Mouse (Mus musculus) midbrain, embryonic 10.5 days (tissue): ENCODE measurements around the gene Ddah1. TPM values are rescaled to one million over a fixed set of nuclear protein-coding genes. Genes with fewer than 3 reads are reported as not detected.

Experiments used
- DNase-seq: peaks from one replicate; pipeline ENCODE4 v3.0.0-alpha.2; 2017; ENCODE audit warnings: low spot score
- H3K27ac ChIP-seq: fragments of 300-500 bp; sonication (generic); replicated peaks from 2 replicates; pipeline ENCODE4 v1.5.1; 2016; ENCODE audit warnings: mild to moderate bottlenecking
- H3K27me3 ChIP-seq: fragments of 300-500 bp; sonication (generic); 2 replicates; pipeline ENCODE4 v1.6.1; 2016; ENCODE audit warnings: low read depth, mild to moderate bottlenecking; ENCODE audit not compliant: poor library complexity, severe bottlenecking
- H3K36me3 ChIP-seq: fragments of 300-500 bp; sonication (generic); 2 replicates; pipeline ENCODE4 v1.6.1; 2016; ENCODE audit warnings: mild to moderate bottlenecking, moderate library complexity
- H3K4me1 ChIP-seq: fragments of 300-500 bp; sonication (generic); 2 replicates; pipeline ENCODE4 v1.6.1; 2016
- H3K4me3 ChIP-seq: fragments of 300-500 bp; sonication (generic); 2 replicates; pipeline ENCODE4 v1.5.1; 2016; ENCODE audit warnings: mild to moderate bottlenecking, moderate library complexity
- H3K9me3 ChIP-seq: fragments of 300-500 bp; sonication (generic); replicated peaks from 2 replicates; pipeline ENCODE4 v1.6.1; 2016; ENCODE audit warnings: mild to moderate bottlenecking
- WGBS: fragments of 180-500 bp; shearing (Covaris S2); methylation state at CpG from one replicate; pipeline ENCODE4 v1.1.7; 2016; 5-methylcytosine and 5-hydroxymethylcytosine counted together
- polyA plus RNA-seq: library from polyadenylated mRNA; unstranded; fragments of >200 nt; fragmentation: Nextera tagmentation; extraction: Ambion mirVana; gene quantifications from 2 replicates; pipeline ENCODE4 v1.2.1, GENCODE M21; 2016

Gene Ddah1
- polyA plus RNA-seq, 1 experiment from 2014 or later: 24.0 TPM

- Histone ChIP-seq H3K9me3 (no peaks in the 10 kb centered on the region), H3K27me3 (peaks cover 72% of the 10 kb centered on the region), H3K4me3 (no peak overlapping the region; the same call in 1 of the 2 replicates), H3K27ac (peak overlapping the region; percentile 7; the same call in 1 of the 2 replicates), H3K4me1 (peaks cover 41% of the 10 kb centered on the region), H3K36me3 (no peaks in the 10 kb centered on the region)
- 65% methylated on average over 18 of the region's 18 CpGs for WGBS
- DNase-seq: no peak
These were observed 68.9 kb downstream of the Ddah1 start for GRCm38 (mm10) chr3:145827191-145828045.

GRCm38 (mm10) chr3:145828906-145829305 lies 70.4 kb downstream of the Ddah1 start:
- DNase-seq: no peak
- 77% methylated on average over 5 of the region's 5 CpGs for WGBS
- Histone ChIP-seq H3K36me3 (no peaks in the 10 kb centered on the region), H3K27me3 (peaks cover 57% of the 10 kb centered on the region), H3K4me3 (no peak overlapping the region), H3K4me1 (peaks cover 40% of the 10 kb centered on the region), H3K9me3 (no peaks in the 10 kb centered on the region), H3K27ac (no peak overlapping the region)

- Histone ChIP-seq H3K9me3 (no peaks in the 10 kb centered on the region), H3K4me3 (no peak overlapping the region), H3K36me3 (no peaks in the 10 kb centered on the region), H3K27ac (no peak overlapping the region), H3K4me1 (no peaks in the 10 kb centered on the region), H3K27me3 (peaks cover 24% of the 10 kb centered on the region; the same call in 1 of the 2 replicates)
- WGBS: 85% methylated on average over 8 of the region's 8 CpGs
- no peak for DNase-seq
These were observed 75.6 kb downstream of the Ddah1 start for GRCm38 (mm10) chr3:145833948-145834538.

- H3K4me1 ChIP-seq: no peaks in the 10 kb centered on the region
- H3K36me3 ChIP-seq: no peaks in the 10 kb centered on the region
- H3K9me3 ChIP-seq: no peaks in the 10 kb centered on the region
- no peak overlapping the region for H3K4me3 ChIP-seq
- DNase-seq: no peak
- no peaks in the 10 kb centered on the region for H3K27me3 ChIP-seq
- no peak overlapping the region for H3K27ac ChIP-seq
These were observed 79.8 kb downstream of the Ddah1 start for GRCm38 (mm10) chr3:145838281-145838680.

GRCm38 (mm10) chr3:145841961-145842710 lies 83.7 kb downstream of the Ddah1 start:
- 93% methylated on average over 12 of the region's 12 CpGs for WGBS
- Histone ChIP-seq H3K27me3 (no peaks in the 10 kb centered on the region), H3K4me1 (no peaks in the 10 kb centered on the region), H3K4me3 (no peak overlapping the region), H3K27ac (no peak overlapping the region), H3K9me3 (no peaks in the 10 kb centered on the region), H3K36me3 (no peaks in the 10 kb centered on the region)
- no peak for DNase-seq

GRCm38 (mm10) chr3:145843836-145844235 lies 85.4 kb downstream of the Ddah1 start:
- H3K36me3 ChIP-seq: no peaks in the 10 kb centered on the region
- H3K4me3 ChIP-seq: no peak overlapping the region
- DNase-seq: no peak
- no peaks in the 10 kb centered on the region for H3K9me3 ChIP-seq
- H3K4me1 ChIP-seq: no peaks in the 10 kb centered on the region
- no peaks in the 10 kb centered on the region for H3K27me3 ChIP-seq
- WGBS: 93% methylated on average over 3 of the region's 3 CpGs
- no peak overlapping the region for H3K27ac ChIP-seq

- 93% methylated on average over 3 of the region's 3 CpGs for WGBS
- H3K36me3 ChIP-seq: no peaks in the 10 kb centered on the region
- no peaks in the 10 kb centered on the region for H3K9me3 ChIP-seq
- H3K4me1 ChIP-seq: no peaks in the 10 kb centered on the region
- H3K27ac ChIP-seq: no peak overlapping the region
- no peak overlapping the region for H3K4me3 ChIP-seq
- DNase-seq: no peak
- no peaks in the 10 kb centered on the region for H3K27me3 ChIP-seq
These were observed 86.4 kb downstream of the Ddah1 start for GRCm38 (mm10) chr3:145844891-145845290.

- Histone ChIP-seq H3K9me3 (no peaks in the 10 kb centered on the region), H3K4me1 (no peaks in the 10 kb centered on the region), H3K36me3 (no peaks in the 10 kb centered on the region), H3K4me3 (no peak overlapping the region), H3K27me3 (no peaks in the 10 kb centered on the region), H3K27ac (no peak overlapping the region)
- WGBS: 98% methylated on average over 2 of the region's 2 CpGs
- DNase-seq: no peak
These were observed 87.8 kb downstream of the Ddah1 start for GRCm38 (mm10) chr3:145846255-145846654.

GRCm38 (mm10) chr3:145852041-145852440 lies 93.6 kb downstream of the Ddah1 start:
- H3K36me3 ChIP-seq: no peaks in the 10 kb centered on the region
- no peaks in the 10 kb centered on the region for H3K27me3 ChIP-seq
- H3K9me3 ChIP-seq: 0 out of 2 replicates have a peak, but pooled peaks cover under 1% of the 10 kb centered on the region
- no peak for DNase-seq
- no peak overlapping the region for H3K4me3 ChIP-seq
- 86% methylated on average over 5 of the region's 5 CpGs for WGBS
- no peak overlapping the region for H3K27ac ChIP-seq
- peaks cover 9% of the 10 kb centered on the region for H3K4me1 ChIP-seq

GRCm38 (mm10) chr3:145852800-145853199 lies 94.3 kb downstream of the Ddah1 start:
- Histone ChIP-seq H3K27ac (0 out of 2 replicates have a peak overlapping the region, but pooled peaks have one; percentile 28), H3K27me3 (no peaks in the 10 kb centered on the region), H3K4me3 (no peak overlapping the region), H3K4me1 (peaks cover 9% of the 10 kb centered on the region), H3K9me3 (0 out of 2 replicates have a peak, but pooled peaks cover 7% of the 10 kb centered on the region), H3K36me3 (no peaks in the 10 kb centered on the region)
- no peak for DNase-seq
- 92% methylated on average over 4 of the region's 4 CpGs for WGBS

GRCm38 (mm10) chr3:145853713-145854112 lies 95.2 kb downstream of the Ddah1 start:
- Histone ChIP-seq H3K4me1 (peaks cover 9% of the 10 kb centered on the region), H3K27ac (0 out of 2 replicates have a peak overlapping the region, but pooled peaks have one; percentile 30), H3K9me3 (0 out of 2 replicates have a peak, but pooled peaks cover 7% of the 10 kb centered on the region), H3K27me3 (no peaks in the 10 kb centered on the region), H3K36me3 (no peaks in the 10 kb centered on the region), H3K4me3 (no peak overlapping the region)
- no peak for DNase-seq
- 94% methylated on average over 4 of the region's 4 CpGs for WGBS

- no peak for DNase-seq
- H3K27ac ChIP-seq: peak overlapping the region; percentile 29; the same call in 1 of the 2 replicates
These were observed 96.0 kb downstream of the Ddah1 start for GRCm38 (mm10) chr3:145854427-145854826.

More at GRCm38 (mm10) chr3:145854427-145854826, 96.0 kb downstream of the Ddah1 start:
- no peaks in the 10 kb centered on the region for H3K27me3 ChIP-seq
- H3K9me3 ChIP-seq: 0 out of 2 replicates have a peak, but pooled peaks cover 7% of the 10 kb centered on the region
- peaks cover 9% of the 10 kb centered on the region for H3K4me1 ChIP-seq
- WGBS: 73% methylated on average over 5 of the region's 5 CpGs
- no peaks in the 10 kb centered on the region for H3K36me3 ChIP-seq
- H3K4me3 ChIP-seq: no peak overlapping the region
